Mouse (Mus musculus): ENCODE results near the gene Tmem235.
"Not testable (repeated sequence)": the region's sequence is repeated elsewhere in the genome, so short reads cannot be mapped to it uniquely, and the experiment has no call there.

Tmem235 gene

GRCm38 (mm10) chr11:117860601-117861000, at the start of gene Tmem235:
Gene Tmem235 (plus strand): TSS chr11:117860752.
- no peak for ATAC-seq (ENCODE audit: insufficient number of reproducible peaks, low FRiP score, low TSS enrichment)

- no peak for ATAC-seq (ENCODE audit: insufficient number of reproducible peaks, low FRiP score, low TSS enrichment)
Measured at GRCm38 (mm10) chr11:117813867-117814266, 46.7 kb upstream of the Tmem235 start.

- no peak for ATAC-seq (ENCODE audit: insufficient number of reproducible peaks, low FRiP score, low TSS enrichment)
Measured at GRCm38 (mm10) chr11:117814704-117815366, 45.7 kb upstream of the Tmem235 start.

- ATAC-seq (ENCODE audit: insufficient number of reproducible peaks, low FRiP score, low TSS enrichment): not testable (repeated sequence)
Measured at GRCm38 (mm10) chr11:117815850-117816249, 44.7 kb upstream of the Tmem235 start.

GRCm38 (mm10) chr11:117816389-117816996, 44.1 kb upstream of the Tmem235 start:
- no peak for ATAC-seq (ENCODE audit: insufficient number of reproducible peaks, low FRiP score, low TSS enrichment)

- ATAC-seq (ENCODE audit: insufficient number of reproducible peaks, low FRiP score, low TSS enrichment): no peak
Measured at GRCm38 (mm10) chr11:117819095-117819494, 41.5 kb upstream of the Tmem235 start.

- ATAC-seq (ENCODE audit: insufficient number of reproducible peaks, low FRiP score, low TSS enrichment): no peak
Measured at GRCm38 (mm10) chr11:117820173-117820572, 40.4 kb upstream of the Tmem235 start.

- no peak for ATAC-seq (ENCODE audit: insufficient number of reproducible peaks, low FRiP score, low TSS enrichment)
Measured at GRCm38 (mm10) chr11:117821868-117822267, 38.7 kb upstream of the Tmem235 start.

GRCm38 (mm10) chr11:117822728-117823241, 37.8 kb upstream of the Tmem235 start:
- no peak for ATAC-seq (ENCODE audit: insufficient number of reproducible peaks, low FRiP score, low TSS enrichment)

GRCm38 (mm10) chr11:117823411-117823810, 37.1 kb upstream of the Tmem235 start:
- no peak for ATAC-seq (ENCODE audit: insufficient number of reproducible peaks, low FRiP score, low TSS enrichment)

- ATAC-seq (ENCODE audit: insufficient number of reproducible peaks, low FRiP score, low TSS enrichment): 0 out of 2 replicates have a peak, but pooled peaks have one; percentile 69
Measured at GRCm38 (mm10) chr11:117824060-117824969, 36.2 kb upstream of the Tmem235 start.

- ATAC-seq (ENCODE audit: insufficient number of reproducible peaks, low FRiP score, low TSS enrichment): no peak
Measured at GRCm38 (mm10) chr11:117825333-117826101, 35.0 kb upstream of the Tmem235 start, which contains the start of the genes Afmid and Tk1. Gene Afmid (plus strand): TSS chr11:117825924. Gene Tk1 (minus strand): TSS chr11:117826092.

GRCm38 (mm10) chr11:117826164-117826563, 34.4 kb upstream of the Tmem235 start:
- ATAC-seq (ENCODE audit: insufficient number of reproducible peaks, low FRiP score, low TSS enrichment): no peak

GRCm38 (mm10) chr11:117826916-117827315, 33.6 kb upstream of the Tmem235 start:
- no peak for ATAC-seq (ENCODE audit: insufficient number of reproducible peaks, low FRiP score, low TSS enrichment)

GRCm38 (mm10) chr11:117827386-117827785, 33.2 kb upstream of the Tmem235 start:
- no peak for ATAC-seq (ENCODE audit: insufficient number of reproducible peaks, low FRiP score, low TSS enrichment)

- no peak for ATAC-seq (ENCODE audit: insufficient number of reproducible peaks, low FRiP score, low TSS enrichment)
Measured at GRCm38 (mm10) chr11:117828149-117828887, 32.2 kb upstream of the Tmem235 start.

- no peak for ATAC-seq (ENCODE audit: insufficient number of reproducible peaks, low FRiP score, low TSS enrichment)
Measured at GRCm38 (mm10) chr11:117828888-117829604, 31.5 kb upstream of the Tmem235 start.

GRCm38 (mm10) chr11:117829671-117830215, 30.8 kb upstream of the Tmem235 start:
- ATAC-seq (ENCODE audit: insufficient number of reproducible peaks, low FRiP score, low TSS enrichment): no peak
